Mouse (Mus musculus): ENCODE measurements around the gene Aff2. TPM values are rescaled to one million over a fixed set of nuclear protein-coding genes. Genes with fewer than 3 reads are reported as not detected.

Aff2 gene
- polyA plus RNA-seq, 2 experiments: 0.10 to 0.11 TPM

DNA sequence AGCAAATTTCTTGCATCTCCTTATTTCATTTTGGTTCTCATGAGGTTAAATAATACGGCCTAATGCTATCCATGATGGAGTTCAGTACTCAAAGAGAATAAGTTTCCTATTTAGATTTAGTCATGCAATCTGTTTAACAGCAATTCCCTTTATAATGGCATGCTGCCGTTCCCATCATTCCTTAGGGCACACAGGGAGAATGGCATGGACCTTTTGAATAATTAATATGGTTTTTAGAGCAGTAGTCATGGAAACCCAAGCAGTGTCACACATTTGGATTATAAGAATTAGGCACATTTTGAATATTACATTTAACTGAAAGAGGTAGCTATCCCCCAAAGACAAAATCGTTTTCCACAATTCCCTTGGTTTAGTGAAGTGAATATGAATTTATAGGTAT, 78.3 kb downstream of the Aff2 start:
- Histone ChIP-seq H3K9ac (replicated peaks) (no peak overlapping the region), H3K4me2 (ENCODE audit: low read depth) (no peak overlapping the region), H3K27me3 (ENCODE audit: control insufficient read depth, insufficient read depth, low read length) (no peaks in the 10 kb centered on the region), H3K36me3 (replicated peaks; ENCODE audit: control insufficient read depth, insufficient read depth, low read depth) (no peaks in the 10 kb centered on the region), H3K4me3 (ENCODE audit: insufficient read depth in 1 of 2, low read depth in 2 of 2, low read length in 2 of 2) (no peak overlapping the region), H3K9me3 (ENCODE audit: control insufficient read depth, low read length) (no peaks in the 10 kb centered on the region), H3K4me1 (replicated peaks; ENCODE audit: control insufficient read depth in 2 of 2, insufficient read depth in 2 of 2, low read length in 1 of 2) (no peaks in the 10 kb centered on the region), H3K27ac (no peak overlapping the region)
- no peak for DNase-seq (ENCODE audit: low read depth in 3 of 3, low spot score in 3 of 3)
- WGBS (ENCODE audit: insufficient replicate concordance): 55% methylated on average over 3 of the region's 3 CpGs
- no peak for TF ChIP-seq EP300 (IDR thresholded peaks at IDR 0.05; ENCODE audit: low read depth)
- no peak for TF ChIP-seq CTCF (IDR thresholded peaks at IDR 0.05; ENCODE audit: low read depth)
- no peak for ATAC-seq (ENCODE audit: insufficient read depth)

DNA sequence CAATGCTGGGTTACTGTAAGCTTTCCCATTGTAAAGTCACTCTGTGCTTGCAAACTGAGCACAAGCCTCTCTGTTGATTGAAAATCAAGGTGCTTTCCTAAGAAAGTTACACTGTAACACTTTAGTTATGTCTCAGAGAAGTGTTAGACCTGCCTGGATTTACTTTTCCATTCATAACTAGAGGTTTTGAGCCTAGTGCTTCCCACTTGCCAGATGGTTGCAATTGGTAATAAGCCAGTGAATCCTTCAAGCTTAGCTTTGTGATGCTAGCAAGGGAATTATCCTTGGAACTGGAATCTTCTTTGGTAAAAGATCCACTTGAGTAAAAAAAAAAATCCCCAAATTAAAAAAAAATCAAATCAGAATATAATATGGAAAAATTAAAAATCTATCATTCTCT, 81.8 kb downstream of the Aff2 start:
- no peak overlapping the region for H3K9ac ChIP-seq (replicated peaks)
- DNase-seq (ENCODE audit: low read depth in 3 of 3, low spot score in 3 of 3) (no peak), ATAC-seq (ENCODE audit: insufficient read depth) (no peak)
- no peaks in the 10 kb centered on the region for H3K4me1 ChIP-seq (replicated peaks; ENCODE audit: control insufficient read depth in 2 of 2, insufficient read depth in 2 of 2, low read length in 1 of 2)
- no peak overlapping the region for H3K27ac ChIP-seq
- TF ChIP-seq CTCF (IDR thresholded peaks at IDR 0.05; ENCODE audit: low read depth): no peak
- no peak for TF ChIP-seq EP300 (IDR thresholded peaks at IDR 0.05; ENCODE audit: low read depth)
- no peak overlapping the region for H3K4me3 ChIP-seq (ENCODE audit: insufficient read depth in 1 of 2, low read depth in 2 of 2, low read length in 2 of 2)
- H3K4me2 ChIP-seq (ENCODE audit: low read depth): no peak overlapping the region
- H3K9me3 ChIP-seq (ENCODE audit: control insufficient read depth, low read length): no peaks in the 10 kb centered on the region
- H3K27me3 ChIP-seq (ENCODE audit: control insufficient read depth, insufficient read depth, low read length): no peaks in the 10 kb centered on the region
- H3K36me3 ChIP-seq (replicated peaks; ENCODE audit: control insufficient read depth, insufficient read depth, low read depth): no peaks in the 10 kb centered on the region

DNA sequence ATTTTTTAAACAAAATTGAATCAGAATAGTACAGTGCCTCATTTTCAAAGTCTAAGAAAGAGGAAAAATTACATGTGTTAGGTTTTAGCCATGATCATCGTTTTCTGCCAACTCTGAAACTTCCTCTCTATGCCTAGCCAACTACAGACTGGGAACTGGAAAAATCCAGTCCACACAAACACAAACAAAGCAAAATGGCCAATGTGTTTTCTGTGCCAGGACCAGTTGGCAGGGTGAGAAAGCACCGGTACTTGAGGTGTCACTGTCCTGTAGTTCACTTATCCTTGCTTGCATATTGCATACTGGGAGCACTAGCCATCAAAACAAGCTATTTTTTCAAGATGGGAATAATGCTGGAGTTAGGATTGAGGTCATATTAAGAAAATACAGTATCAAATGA, 100.8 kb downstream of the Aff2 start:
- no peak for TF ChIP-seq CTCF (IDR thresholded peaks at IDR 0.05; ENCODE audit: low read depth)
- no peak for TF ChIP-seq EP300 (IDR thresholded peaks at IDR 0.05; ENCODE audit: low read depth)
- Histone ChIP-seq H3K27me3 (ENCODE audit: control insufficient read depth, insufficient read depth, low read length) (no peaks in the 10 kb centered on the region), H3K4me1 (replicated peaks; ENCODE audit: control insufficient read depth in 2 of 2, insufficient read depth in 2 of 2, low read length in 1 of 2) (no peaks in the 10 kb centered on the region), H3K4me3 (ENCODE audit: insufficient read depth in 1 of 2, low read depth in 2 of 2, low read length in 2 of 2) (no peak overlapping the region), H3K27ac (no peak overlapping the region), H3K36me3 (replicated peaks; ENCODE audit: control insufficient read depth, insufficient read depth, low read depth) (no peaks in the 10 kb centered on the region), H3K9me3 (ENCODE audit: control insufficient read depth, low read length) (no peaks in the 10 kb centered on the region), H3K4me2 (ENCODE audit: low read depth) (no peak overlapping the region), H3K9ac (replicated peaks) (no peak overlapping the region)
- DNase-seq (ENCODE audit: low read depth in 3 of 3, low spot score in 3 of 3): no peak
- 55% methylated on average over 2 of the region's 2 CpGs for WGBS (ENCODE audit: insufficient replicate concordance)
- no peak for ATAC-seq (ENCODE audit: insufficient read depth)

DNA sequence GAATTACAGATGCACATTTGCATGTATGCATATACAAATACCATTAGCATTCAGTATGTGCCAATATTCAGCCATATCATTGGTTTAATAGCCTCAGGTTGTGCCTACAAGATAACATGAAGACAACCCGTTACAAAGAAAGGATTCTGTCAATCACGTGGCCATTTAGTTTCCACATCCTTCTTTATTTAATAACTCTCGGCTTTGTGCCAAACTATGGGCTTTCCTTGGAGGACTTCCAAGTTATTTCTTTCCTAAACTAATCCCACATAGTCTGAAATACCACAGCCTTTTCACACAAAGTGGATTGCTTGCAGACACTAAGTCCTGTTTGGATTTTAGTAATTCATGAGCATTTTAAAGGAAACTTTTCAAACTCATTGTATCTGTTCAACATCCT, 142.0 kb downstream of the Aff2 start:
- ATAC-seq (ENCODE audit: insufficient read depth) (no peak), DNase-seq (ENCODE audit: low read depth in 3 of 3, low spot score in 3 of 3) (no peak)
- Histone ChIP-seq H3K9me3 (ENCODE audit: control insufficient read depth, low read length) (no peaks in the 10 kb centered on the region), H3K27ac (no peak overlapping the region), H3K4me3 (ENCODE audit: insufficient read depth in 1 of 2, low read depth in 2 of 2, low read length in 2 of 2) (no peak overlapping the region), H3K4me2 (ENCODE audit: low read depth) (no peak overlapping the region), H3K9ac (replicated peaks) (no peak overlapping the region), H3K4me1 (replicated peaks; ENCODE audit: control insufficient read depth in 2 of 2, insufficient read depth in 2 of 2, low read length in 1 of 2) (no peaks in the 10 kb centered on the region), H3K27me3 (ENCODE audit: control insufficient read depth, insufficient read depth, low read length) (no peaks in the 10 kb centered on the region), H3K36me3 (replicated peaks; ENCODE audit: control insufficient read depth, insufficient read depth, low read depth) (no peaks in the 10 kb centered on the region)
- WGBS (ENCODE audit: insufficient replicate concordance): 77% methylated on average over 3 of the region's 3 CpGs
- TF ChIP-seq EP300 (IDR thresholded peaks at IDR 0.05; ENCODE audit: low read depth): no peak
- no peak for TF ChIP-seq CTCF (IDR thresholded peaks at IDR 0.05; ENCODE audit: low read depth)

DNA sequence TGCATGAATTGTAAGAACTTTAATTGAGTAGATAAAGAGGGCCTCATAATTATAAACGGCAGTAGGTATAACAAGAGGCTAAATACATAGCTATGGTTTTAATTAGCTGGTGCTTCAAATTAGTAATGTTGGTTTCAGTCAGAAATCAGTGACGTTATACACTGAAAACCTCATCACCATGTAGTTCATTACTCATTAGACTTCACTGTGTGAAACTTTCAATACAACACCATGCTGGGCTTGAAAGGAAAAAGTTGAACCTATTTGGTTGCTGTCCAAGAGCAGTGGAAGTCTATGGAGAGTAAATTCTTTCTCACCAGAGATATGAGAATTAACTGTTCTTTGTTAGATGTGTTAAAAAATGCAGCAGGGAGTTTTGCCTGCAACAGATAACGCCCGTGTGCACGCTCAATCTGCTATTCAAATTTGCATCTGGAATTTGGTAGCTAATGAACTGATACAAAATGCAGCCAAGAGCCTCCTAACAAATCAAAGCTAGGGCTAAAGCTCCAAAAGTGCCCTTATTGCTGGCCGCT, 158.0 kb downstream of the Aff2 start:
- Histone ChIP-seq H3K4me3 (ENCODE audit: insufficient read depth in 1 of 2, low read depth in 2 of 2, low read length in 2 of 2) (no peak overlapping the region), H3K9me3 (ENCODE audit: control insufficient read depth, low read length) (no peaks in the 10 kb centered on the region), H3K27ac (no peak overlapping the region), H3K9ac (replicated peaks) (no peak overlapping the region), H3K4me2 (ENCODE audit: low read depth) (no peak overlapping the region), H3K4me1 (replicated peaks; ENCODE audit: control insufficient read depth in 2 of 2, insufficient read depth in 2 of 2, low read length in 1 of 2) (no peaks in the 10 kb centered on the region), H3K36me3 (replicated peaks; ENCODE audit: control insufficient read depth, insufficient read depth, low read depth) (no peaks in the 10 kb centered on the region), H3K27me3 (ENCODE audit: control insufficient read depth, insufficient read depth, low read length) (no peaks in the 10 kb centered on the region)
- TF ChIP-seq CTCF (IDR thresholded peaks at IDR 0.05; ENCODE audit: low read depth): no peak
- TF ChIP-seq EP300 (IDR thresholded peaks at IDR 0.05; ENCODE audit: low read depth): no peak
- DNase-seq (ENCODE audit: low read depth in 3 of 3, low spot score in 3 of 3): no peak
- 58% methylated on average over 6 of the region's 6 CpGs for WGBS (ENCODE audit: insufficient replicate concordance)
- ATAC-seq (ENCODE audit: insufficient read depth): no peak

All from liver, embryonic 14.5 days (tissue).